Mouse (Mus musculus): ENCODE results near the gene Scgb2b19.
"Not testable (repeated sequence)": the region's sequence is repeated elsewhere in the genome, so short reads cannot be mapped to it uniquely, and the experiment has no call there.

The Scgb2b19 gene

DNA sequence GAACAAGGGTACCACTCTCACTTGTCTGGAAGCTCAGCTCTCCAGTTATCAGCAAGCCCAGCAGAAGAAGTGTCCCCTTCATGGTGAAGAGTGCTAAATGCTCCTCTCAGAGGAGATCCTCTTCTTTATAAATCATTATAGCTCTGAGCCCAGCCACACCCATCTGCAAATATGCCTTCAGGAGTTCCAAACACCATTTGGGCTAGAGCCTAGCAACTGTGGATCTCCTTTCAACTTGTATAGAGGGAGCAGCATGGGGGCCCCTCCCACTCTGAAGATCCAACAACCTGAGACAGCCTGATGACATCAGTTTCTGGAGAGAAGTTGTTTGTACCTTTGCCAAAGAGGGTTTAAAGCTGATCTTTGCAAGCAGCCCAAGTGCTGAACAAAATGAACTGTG is at the start of gene Scgb2b19:
Scgb2b19 (minus strand) TSS at position 101 of the 400 bp plus-strand sequence.
- not testable (repeated sequence) for DNase-seq (ENCODE audit: low spot score)

DNA sequence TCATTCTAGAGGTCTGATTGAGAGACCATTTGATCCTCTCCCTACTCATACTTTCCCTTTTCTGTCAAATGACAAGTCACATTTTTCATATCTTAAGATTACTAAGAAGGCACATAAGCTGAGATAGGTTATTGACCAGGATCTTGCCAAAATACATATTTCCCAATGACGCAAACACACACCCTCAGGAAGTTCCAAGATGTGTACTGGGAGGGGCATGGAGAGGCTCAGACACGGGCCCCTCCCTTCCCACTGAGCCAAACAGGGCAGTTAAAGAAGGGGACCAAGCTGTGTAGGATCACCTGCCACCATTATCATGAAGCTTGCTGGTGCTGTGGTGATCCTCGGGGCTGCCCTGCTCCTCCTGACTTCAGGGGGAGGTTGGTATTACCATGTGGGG is 6.9 kb upstream of the Scgb2b19 start, which contains the start of gene Scgb1b19:
Scgb1b19 (plus strand) TSS at position 301 of the 400 bp plus-strand sequence.
- DNase-seq (ENCODE audit: low spot score): not testable (repeated sequence)
